Mouse (Mus musculus): ENCODE results near the gene Gm826. TPM values are rescaled to one million over a fixed set of nuclear protein-coding genes. Genes with fewer than 3 reads are reported as not detected.

Gm826 gene
- polyA plus RNA-seq, 1 experiment from 2014 or later = 16.8 TPM

- Histone ChIP-seq H3K9me3 (ENCODE audit: control insufficient read depth, low read length) (no peaks in the 10 kb centered on the region), H3K9ac (ENCODE audit: low read length) (no peak overlapping the region), H3K4me3 (ENCODE audit: control insufficient read depth in 1 of 2, insufficient read depth in 1 of 2, low read depth in 1 of 2, low read length in 2 of 2) (no peak overlapping the region), H3K27me3 (ENCODE audit: control insufficient read depth, insufficient read depth, low read length) (peaks cover 19% of the 10 kb centered on the region), H3K4me1 (ENCODE audit: control insufficient read depth in 2 of 2, insufficient read depth in 2 of 2, low read length in 2 of 2) (peaks cover 7 to 12% of the 10 kb centered on the region in 2 experiments), H3K27ac (replicated peaks in 1 of 2; ENCODE audit: control insufficient read depth in 1 of 2, insufficient read depth in 1 of 2, low read depth in 2 of 2, low read length in 2 of 2) (no peak overlapping the region), H3K4me2 (ENCODE audit: low read length) (no peak overlapping the region), H3K36me3 (ENCODE audit: control insufficient read depth, insufficient read depth, low read length) (no peaks in the 10 kb centered on the region)
- 44% methylated on average over 2 of the region's 2 CpGs for WGBS
- no peak for ATAC-seq (ENCODE audit: insufficient number of reproducible peaks, insufficient read depth, low FRiP score, low read depth)
These were observed 19.6 kb upstream of the Gm826 start for GRCm38 (mm10) chr2:160353581-160353980.

DNA sequence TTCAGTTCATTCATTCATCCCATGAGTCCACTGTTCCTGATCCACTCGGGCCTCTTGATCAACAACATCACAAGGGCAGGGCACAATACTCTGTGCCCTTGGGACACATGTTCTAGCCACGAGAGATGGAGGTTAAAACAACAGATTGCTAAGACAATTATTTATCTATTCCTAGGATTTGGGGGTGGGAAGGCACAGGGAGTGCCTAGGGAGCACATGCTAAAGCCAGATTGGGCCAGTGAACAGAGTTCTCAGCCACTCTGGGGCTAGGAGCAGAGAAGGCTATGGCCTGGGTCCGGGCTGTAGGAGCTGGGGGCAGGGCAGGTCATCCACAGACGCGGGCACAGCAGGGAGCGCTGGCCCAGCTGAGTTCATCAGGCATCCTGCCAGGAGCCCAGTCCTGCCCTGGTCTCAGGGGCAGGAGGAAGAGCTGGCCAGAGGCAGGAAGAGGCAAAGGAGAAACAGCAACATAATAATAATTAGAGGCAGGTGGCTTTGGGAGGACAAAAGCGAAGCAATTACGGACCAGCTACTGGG lies 17.1 kb upstream of the Gm826 start:
- Histone ChIP-seq H3K4me1 (ENCODE audit: control insufficient read depth in 2 of 2, insufficient read depth in 2 of 2, low read length in 2 of 2) (peaks cover 7% of the 10 kb centered on the region in 2 experiments), H3K27me3 (ENCODE audit: control insufficient read depth, insufficient read depth, low read length) (0 out of 2 replicates have a peak, but pooled peaks cover 5% of the 10 kb centered on the region), H3K4me2 (ENCODE audit: low read length) (no peak overlapping the region), H3K9ac (ENCODE audit: low read length) (no peak overlapping the region), H3K4me3 (ENCODE audit: control insufficient read depth in 1 of 2, insufficient read depth in 1 of 2, low read depth in 1 of 2, low read length in 2 of 2) (no peak overlapping the region), H3K36me3 (ENCODE audit: control insufficient read depth, insufficient read depth, low read length) (no peaks in the 10 kb centered on the region), H3K27ac (replicated peaks in 1 of 2; ENCODE audit: control insufficient read depth in 1 of 2, insufficient read depth in 1 of 2, low read depth in 2 of 2, low read length in 2 of 2) (no peak overlapping the region), H3K9me3 (ENCODE audit: control insufficient read depth, low read length) (no peaks in the 10 kb centered on the region)
- peak; percentile 9; the same call in 1 of the 2 replicates for ATAC-seq (ENCODE audit: insufficient number of reproducible peaks, insufficient read depth, low FRiP score, low read depth)
- WGBS = 44% methylated on average over 8 of the region's 8 CpGs

DNA sequence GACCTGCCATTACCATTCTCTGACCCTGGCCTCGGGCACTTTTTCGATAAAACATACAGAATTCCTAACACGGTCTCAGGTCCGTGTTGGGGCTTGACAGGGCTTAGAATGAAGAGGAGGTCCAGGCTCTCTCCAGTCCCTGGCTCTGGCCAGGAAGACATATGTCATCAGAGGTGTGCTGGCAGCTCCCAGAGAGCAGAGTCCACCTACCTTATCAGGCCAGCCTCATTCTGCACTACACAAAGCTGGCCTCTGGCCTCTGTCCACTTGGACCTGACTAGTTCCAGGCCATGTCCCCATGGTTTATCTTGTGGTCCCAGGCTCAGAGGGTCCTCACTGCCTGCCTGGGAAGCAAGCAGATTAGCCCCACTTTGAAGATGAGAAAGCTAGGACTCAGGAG lies 15.6 kb upstream of the Gm826 start:
- no peak for ATAC-seq (ENCODE audit: insufficient number of reproducible peaks, insufficient read depth, low FRiP score, low read depth)
- Histone ChIP-seq H3K27ac (replicated peaks in 1 of 2; ENCODE audit: control insufficient read depth in 1 of 2, insufficient read depth in 1 of 2, low read depth in 2 of 2, low read length in 2 of 2) (no peak overlapping the region), H3K36me3 (ENCODE audit: control insufficient read depth, insufficient read depth, low read length) (no peaks in the 10 kb centered on the region), H3K27me3 (ENCODE audit: control insufficient read depth, insufficient read depth, low read length) (0 out of 2 replicates have a peak, but pooled peaks cover 5% of the 10 kb centered on the region), H3K4me3 (ENCODE audit: control insufficient read depth in 1 of 2, insufficient read depth in 1 of 2, low read depth in 1 of 2, low read length in 2 of 2) (no peak overlapping the region), H3K9ac (ENCODE audit: low read length) (no peak overlapping the region), H3K9me3 (ENCODE audit: control insufficient read depth, low read length) (no peaks in the 10 kb centered on the region), H3K4me2 (ENCODE audit: low read length) (no peak overlapping the region), H3K4me1 (ENCODE audit: control insufficient read depth in 2 of 2, insufficient read depth in 2 of 2, low read length in 2 of 2) (peaks cover 7% of the 10 kb centered on the region in 2 experiments)
- WGBS = 24% methylated on average over 4 of the region's 4 CpGs

DNA sequence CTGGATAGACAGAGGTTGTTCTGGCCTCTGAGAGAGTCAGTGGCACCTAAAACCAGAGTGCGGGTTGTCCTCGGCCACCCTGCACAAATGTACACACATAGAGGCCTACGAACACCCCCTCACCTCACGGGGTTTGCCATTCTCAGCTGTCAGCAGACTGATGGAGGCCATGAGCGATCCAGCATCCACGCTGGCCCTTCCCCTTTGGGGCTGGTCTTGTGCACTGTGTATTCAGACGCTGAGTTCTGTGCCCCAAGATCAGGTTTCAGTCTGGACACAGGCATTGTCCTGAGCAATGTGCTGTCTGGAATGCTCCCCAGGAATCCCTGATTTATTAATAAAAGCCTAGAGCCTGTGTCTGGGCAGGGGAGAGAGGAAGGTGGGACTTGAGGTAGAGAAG lies 14.8 kb upstream of the Gm826 start:
- Histone ChIP-seq H3K4me1 (ENCODE audit: control insufficient read depth in 2 of 2, insufficient read depth in 2 of 2, low read length in 2 of 2) (peaks cover 7% of the 10 kb centered on the region in 2 experiments), H3K4me3 (ENCODE audit: control insufficient read depth in 1 of 2, insufficient read depth in 1 of 2, low read depth in 1 of 2, low read length in 2 of 2) (no peak overlapping the region), H3K27me3 (ENCODE audit: control insufficient read depth, insufficient read depth, low read length) (0 out of 2 replicates have a peak, but pooled peaks cover 5% of the 10 kb centered on the region), H3K9me3 (ENCODE audit: control insufficient read depth, low read length) (no peaks in the 10 kb centered on the region), H3K27ac (replicated peaks in 1 of 2; ENCODE audit: control insufficient read depth in 1 of 2, insufficient read depth in 1 of 2, low read depth in 2 of 2, low read length in 2 of 2) (no peak overlapping the region), H3K9ac (ENCODE audit: low read length) (no peak overlapping the region), H3K36me3 (ENCODE audit: control insufficient read depth, insufficient read depth, low read length) (no peaks in the 10 kb centered on the region), H3K4me2 (ENCODE audit: low read length) (no peak overlapping the region)
- WGBS = 30% methylated on average over 7 of the region's 7 CpGs
- ATAC-seq (ENCODE audit: insufficient number of reproducible peaks, insufficient read depth, low FRiP score, low read depth) = no peak

DNA sequence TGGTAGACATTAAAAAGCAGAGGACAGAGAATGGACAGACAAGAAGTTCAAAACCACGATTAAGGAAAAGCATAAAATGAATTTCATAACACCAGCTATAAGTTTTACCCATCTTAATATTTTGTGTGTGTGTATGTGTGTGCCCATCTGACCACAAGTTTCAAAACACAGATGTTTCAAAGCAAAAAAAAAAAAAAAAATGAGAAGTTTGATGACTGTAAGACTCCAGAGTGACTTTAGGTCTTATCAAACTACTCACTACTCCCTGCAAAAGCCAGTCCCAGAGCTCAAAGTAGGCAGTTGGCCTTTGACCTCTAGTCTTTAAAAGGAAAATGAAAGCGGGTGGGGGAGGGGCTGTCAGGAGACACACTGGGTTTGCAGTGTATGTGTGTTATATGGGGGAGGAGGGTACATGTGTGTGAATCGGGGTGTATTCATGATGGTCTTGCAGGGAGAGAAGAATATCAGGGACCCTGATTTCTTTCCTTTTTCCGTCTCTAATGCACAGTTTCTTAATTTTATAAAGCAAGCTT lies 14.2 kb upstream of the Gm826 start:
- H3K4me1 ChIP-seq (ENCODE audit: control insufficient read depth in 2 of 2, insufficient read depth in 2 of 2, low read length in 2 of 2) = peaks cover 7% of the 10 kb centered on the region in 2 experiments
- no peak for ATAC-seq (ENCODE audit: insufficient number of reproducible peaks, insufficient read depth, low FRiP score, low read depth)
- H3K27me3 ChIP-seq (ENCODE audit: control insufficient read depth, insufficient read depth, low read length) = 0 out of 2 replicates have a peak, but pooled peaks cover 5% of the 10 kb centered on the region
- 57% methylated on average over 4 of the region's 4 CpGs for WGBS
- no peaks in the 10 kb centered on the region for H3K9me3 ChIP-seq (ENCODE audit: control insufficient read depth, low read length)
- H3K9ac ChIP-seq (ENCODE audit: low read length) = no peak overlapping the region
- no peak overlapping the region for H3K4me3 ChIP-seq (ENCODE audit: control insufficient read depth in 1 of 2, insufficient read depth in 1 of 2, low read depth in 1 of 2, low read length in 2 of 2)
- H3K27ac ChIP-seq (replicated peaks in 1 of 2; ENCODE audit: control insufficient read depth in 1 of 2, insufficient read depth in 1 of 2, low read depth in 2 of 2, low read length in 2 of 2) = no peak overlapping the region
- H3K36me3 ChIP-seq (ENCODE audit: control insufficient read depth, insufficient read depth, low read length) = no peaks in the 10 kb centered on the region
- H3K4me2 ChIP-seq (ENCODE audit: low read length) = no peak overlapping the region

DNA sequence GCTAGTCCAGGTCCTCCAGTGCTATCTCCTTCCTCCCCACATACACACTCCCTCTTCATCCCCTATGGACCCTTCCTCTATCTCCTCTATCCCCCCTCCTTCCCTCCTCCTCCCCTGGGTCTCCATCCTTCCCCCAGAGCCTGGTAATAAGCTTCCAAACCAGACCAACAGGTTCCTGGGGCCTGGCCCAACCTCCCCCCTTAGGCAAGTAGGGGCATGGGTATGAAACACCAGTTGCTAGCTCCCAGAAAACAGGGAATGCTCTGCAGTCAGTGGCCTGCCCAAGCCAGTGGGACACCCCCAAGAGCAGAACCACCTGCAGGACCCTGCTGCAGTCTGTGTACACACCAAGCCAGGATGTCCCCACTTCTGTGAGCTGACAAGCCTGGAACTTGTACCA lies 11.7 kb upstream of the Gm826 start:
- Histone ChIP-seq H3K4me1 (ENCODE audit: control insufficient read depth in 2 of 2, insufficient read depth in 2 of 2, low read length in 2 of 2) (peaks cover 4 to 7% of the 10 kb centered on the region in 2 experiments), H3K4me3 (ENCODE audit: control insufficient read depth in 1 of 2, insufficient read depth in 1 of 2, low read depth in 1 of 2, low read length in 2 of 2) (no peak overlapping the region), H3K9me3 (ENCODE audit: control insufficient read depth, low read length) (no peaks in the 10 kb centered on the region), H3K4me2 (ENCODE audit: low read length) (no peak overlapping the region), H3K27ac (replicated peaks in 1 of 2; ENCODE audit: control insufficient read depth in 1 of 2, insufficient read depth in 1 of 2, low read depth in 2 of 2, low read length in 2 of 2) (no peak overlapping the region), H3K36me3 (ENCODE audit: control insufficient read depth, insufficient read depth, low read length) (no peaks in the 10 kb centered on the region), H3K27me3 (ENCODE audit: control insufficient read depth, insufficient read depth, low read length) (no peaks in the 10 kb centered on the region), H3K9ac (ENCODE audit: low read length) (no peak overlapping the region)
- ATAC-seq (ENCODE audit: insufficient number of reproducible peaks, insufficient read depth, low FRiP score, low read depth) = no peak

DNA sequence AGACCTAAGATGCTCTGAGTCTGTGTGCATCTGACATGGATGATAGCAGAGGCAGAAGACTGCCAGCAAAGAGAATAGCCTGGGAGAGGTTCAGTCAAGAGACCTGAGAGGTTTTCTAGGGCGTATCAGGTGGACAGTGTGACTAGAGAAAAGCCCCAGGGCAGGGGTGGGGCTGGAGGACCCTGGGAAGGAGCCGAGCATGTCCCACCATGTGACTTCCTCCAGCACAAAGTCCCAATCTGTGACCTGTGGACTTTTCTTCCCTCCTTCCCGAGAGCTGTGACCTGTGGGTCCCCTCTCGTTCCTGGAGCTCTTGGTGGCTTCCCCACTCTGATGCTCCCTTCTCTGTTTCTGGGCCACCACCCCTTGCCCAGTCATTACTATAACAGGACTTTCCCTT lies 6.2 kb upstream of the Gm826 start:
- Histone ChIP-seq H3K4me3 (ENCODE audit: control insufficient read depth in 1 of 2, insufficient read depth in 1 of 2, low read depth in 1 of 2, low read length in 2 of 2) (no peak overlapping the region), H3K36me3 (ENCODE audit: control insufficient read depth, insufficient read depth, low read length) (no peaks in the 10 kb centered on the region), H3K9me3 (ENCODE audit: control insufficient read depth, low read length) (no peaks in the 10 kb centered on the region), H3K27me3 (ENCODE audit: control insufficient read depth, insufficient read depth, low read length) (no peaks in the 10 kb centered on the region), H3K27ac (replicated peaks in 1 of 2; ENCODE audit: control insufficient read depth in 1 of 2, insufficient read depth in 1 of 2, low read depth in 2 of 2, low read length in 2 of 2) (no peak overlapping the region), H3K9ac (ENCODE audit: low read length) (no peak overlapping the region), H3K4me1 (ENCODE audit: control insufficient read depth in 2 of 2, insufficient read depth in 2 of 2, low read length in 2 of 2) (peaks cover 2 to 6% of the 10 kb centered on the region in 2 experiments; a peak in 2 of 4 replicates), H3K4me2 (ENCODE audit: low read length) (no peak overlapping the region)
- no peak for ATAC-seq (ENCODE audit: insufficient number of reproducible peaks, insufficient read depth, low FRiP score, low read depth)
- WGBS = 56% methylated on average over 4 of the region's 4 CpGs

GRCm38 (mm10) chr2:160339595-160339994 lies 5.6 kb upstream of the Gm826 start:
- 80% methylated on average over 5 of the region's 5 CpGs for WGBS
- no peaks in the 10 kb centered on the region for H3K36me3 ChIP-seq (ENCODE audit: control insufficient read depth, insufficient read depth, low read length)
- H3K9ac ChIP-seq (ENCODE audit: low read length) = no peak overlapping the region
- no peak for ATAC-seq (ENCODE audit: insufficient number of reproducible peaks, insufficient read depth, low FRiP score, low read depth)
- H3K27me3 ChIP-seq (ENCODE audit: control insufficient read depth, insufficient read depth, low read length) = no peaks in the 10 kb centered on the region
- H3K4me1 ChIP-seq (ENCODE audit: control insufficient read depth in 2 of 2, insufficient read depth in 2 of 2, low read length in 2 of 2) = peaks cover 6 to 7% of the 10 kb centered on the region in 2 experiments
- no peak overlapping the region for H3K27ac ChIP-seq (replicated peaks in 1 of 2; ENCODE audit: control insufficient read depth in 1 of 2, insufficient read depth in 1 of 2, low read depth in 2 of 2, low read length in 2 of 2)
- no peak overlapping the region for H3K4me3 ChIP-seq (ENCODE audit: control insufficient read depth in 1 of 2, insufficient read depth in 1 of 2, low read depth in 1 of 2, low read length in 2 of 2)
- H3K9me3 ChIP-seq (ENCODE audit: control insufficient read depth, low read length) = no peaks in the 10 kb centered on the region
- no peak overlapping the region for H3K4me2 ChIP-seq (ENCODE audit: low read length)

Measured in heart, embryonic 14.5 days (tissue).